Mouse (Mus musculus) spleen, adult 2 months (tissue): ENCODE data around the gene Ccdc138.

Experiments used
- CTCF ChIP-seq: fragments of 200-500 bp; IDR thresholded peaks from 2 replicates; pipeline ENCODE4 v1.5.1; 2011; ENCODE audit warnings: mild to moderate bottlenecking, inconsistent platforms; ENCODE audit not compliant: insufficient read depth, insufficient read length, insufficient replicate concordance; ENCODE audit errors: extremely low read depth
- POLR2A ChIP-seq: fragments of 200-500 bp; IDR thresholded peaks from 2 replicates; pipeline ENCODE4 v1.6.1; 2011; ENCODE audit warnings: low read depth, low read length, inconsistent platforms

- TF ChIP-seq CTCF (no peak), POLR2A (no peak)
Measured at GRCm38 (mm10) chr10:58529358-58529757, 31.6 kb downstream of the Ccdc138 start.
